Mouse (Mus musculus): ENCODE data around the gene Mfsd4a.

GRCm38 (mm10) chr1:131976886-131977285 is 91.0 kb downstream of the Mfsd4a start:
- TF ChIP-seq CTCF (IDR thresholded peaks at IDR 0.05; ENCODE audit: low read depth, low read length) (no peak), POLR2A (IDR thresholded peaks at IDR 0.05; ENCODE audit: borderline replicate concordance, low read depth, low read length) (no peak)
